Mouse (Mus musculus) spleen, postnatal 14 days (tissue): ENCODE results near the gene Gna13.

ENCODE experiments used
- DNase-seq, 2 experiments: peaks; one replicate each; pipeline ENCODE4 v3.0.0; 2021 to 2022; ENCODE audit warnings: low spot score in 2 of 2

Gna13 gene

GRCm38 (mm10) chr11:109349652-109350316, 12.8 kb upstream of the Gna13 start:
- no peak for DNase-seq

GRCm38 (mm10) chr11:109350317-109350714, 12.3 kb upstream of the Gna13 start:
- DNase-seq = no peak

- DNase-seq = no peak
These were observed 11.1 kb upstream of the Gna13 start for GRCm38 (mm10) chr11:109351489-109351888.

GRCm38 (mm10) chr11:109353391-109354235, 9.0 kb upstream of the Gna13 start:
- no peak for DNase-seq

GRCm38 (mm10) chr11:109354236-109354613, 8.4 kb upstream of the Gna13 start:
- no peak for DNase-seq

GRCm38 (mm10) chr11:109355771-109356388, 6.8 kb upstream of the Gna13 start:
- DNase-seq = no peak

- no peak for DNase-seq
These were observed 5.5 kb upstream of the Gna13 start for GRCm38 (mm10) chr11:109357171-109357570.

- DNase-seq = no peak
These were observed 4.1 kb upstream of the Gna13 start for GRCm38 (mm10) chr11:109358549-109358948.

GRCm38 (mm10) chr11:109359043-109359752, 3.4 kb upstream of the Gna13 start:
- DNase-seq = no peak

GRCm38 (mm10) chr11:109360102-109360501, 2.5 kb upstream of the Gna13 start:
- no peak for DNase-seq

- no peak for DNase-seq
These were observed 2.0 kb upstream of the Gna13 start for GRCm38 (mm10) chr11:109360581-109361040.

- no peak for DNase-seq
These were observed 1.4 kb upstream of the Gna13 start for GRCm38 (mm10) chr11:109361241-109361630.

- peak in 1 of 2 experiments; percentile 11 for DNase-seq
These were observed 784 bp upstream of the Gna13 start for GRCm38 (mm10) chr11:109361631-109362462.

GRCm38 (mm10) chr11:109363191-109364133, 831 bp downstream of the Gna13 start:
- peak in 1 of 2 experiments; percentile 59 for DNase-seq

GRCm38 (mm10) chr11:109364337-109364736, 1.7 kb downstream of the Gna13 start:
- DNase-seq = no peak

- DNase-seq = no peak
These were observed 2.2 kb downstream of the Gna13 start for GRCm38 (mm10) chr11:109364881-109365280.

- no peak for DNase-seq
These were observed 3.2 kb downstream of the Gna13 start for GRCm38 (mm10) chr11:109365818-109366217.

GRCm38 (mm10) chr11:109366802-109367579, 4.4 kb downstream of the Gna13 start:
- no peak for DNase-seq

GRCm38 (mm10) chr11:109369026-109369637, 6.5 kb downstream of the Gna13 start:
- no peak for DNase-seq
